Mouse (Mus musculus) bone marrow macrophage, adult 2 months (primary cell): ENCODE data around the gene Btn2a2. TPM values are rescaled to one million over a fixed set of nuclear protein-coding genes. Genes with fewer than 3 reads are reported as not detected.

Experiments used
- H3K27ac ChIP-seq: 2 replicates; pipeline ENCODE4 v1.5.1; 2012; ENCODE audit warnings: low read depth, low read length; ENCODE audit not compliant: insufficient read depth
- H3K4me1 ChIP-seq: 2 replicates; pipeline ENCODE4 v1.6.1; 2012; ENCODE audit warnings: low read length; ENCODE audit not compliant: control insufficient read depth, insufficient read depth
- H3K4me3 ChIP-seq: 2 replicates; pipeline ENCODE4 v1.5.1; 2012; ENCODE audit warnings: mild to moderate bottlenecking, low read length, moderate library complexity; ENCODE audit not compliant: insufficient read depth
- CTCF ChIP-seq: IDR thresholded peaks from 2 replicates; pipeline ENCODE4 v1.5.1; 2012; ENCODE audit warnings: low read depth, mild to moderate bottlenecking, low read length, moderate library complexity
- POLR2A ChIP-seq: IDR thresholded peaks from 2 replicates; pipeline ENCODE4 v1.6.1; 2012; ENCODE audit warnings: mild to moderate bottlenecking, low read depth, low read length, borderline replicate concordance
- polyA plus RNA-seq: library from polyadenylated mRNA; stranded (reverse); fragments of >200 nt; gene quantifications from 2 replicates; pipeline ENCODE4 v1.2.4, GENCODE M21; 2012; ENCODE audit not compliant: missing spikeins, insufficient read depth, insufficient read length

Btn2a2 gene
- polyA plus RNA-seq, result not detected in 2 replicates

DNA sequence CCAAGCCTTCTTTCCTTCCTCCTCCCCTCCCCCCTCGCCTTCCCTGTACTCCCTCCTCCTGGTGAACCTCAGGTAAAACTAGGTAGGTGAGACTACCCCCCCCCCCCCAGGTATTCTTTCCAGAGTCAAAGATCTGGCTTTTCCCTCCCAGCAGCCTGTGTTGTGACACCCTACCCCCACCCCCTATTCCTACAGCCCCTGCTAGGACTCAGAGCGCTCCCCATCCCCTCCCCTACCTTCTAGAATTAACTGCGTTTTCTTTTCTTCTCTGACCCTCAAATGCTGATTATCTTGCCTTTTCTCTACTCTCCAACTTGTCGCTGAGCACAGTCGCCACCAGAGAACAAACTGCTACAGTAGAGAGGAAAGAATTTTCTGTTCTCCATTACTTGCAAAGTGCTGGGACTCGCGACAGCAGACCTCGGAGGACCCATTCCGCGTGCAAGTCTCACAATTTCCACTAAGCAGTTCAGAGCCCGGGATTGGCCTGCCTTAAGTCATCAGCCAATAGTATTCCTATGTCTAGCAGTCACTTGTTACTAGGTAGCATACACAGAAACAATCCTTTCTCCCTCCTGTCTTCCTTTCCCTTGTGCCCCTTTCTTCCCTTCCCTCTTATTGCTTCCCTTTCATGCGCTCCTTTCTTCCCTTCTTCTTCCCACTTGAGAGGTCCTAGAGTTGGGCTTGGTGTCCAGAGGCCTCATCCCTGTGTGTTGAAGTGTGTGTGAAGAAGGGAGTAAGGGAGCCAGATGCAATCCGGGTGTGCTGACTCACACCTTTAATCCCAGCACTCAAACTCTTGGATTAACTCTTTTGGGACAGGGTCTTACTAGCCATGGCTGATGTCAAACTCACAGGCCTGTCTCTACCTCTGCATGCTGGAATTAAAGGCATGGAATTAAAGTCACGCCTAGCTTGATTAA lies at the start of gene Btn2a2:
Gene Btn2a2 (minus strand): TSS at position 458 of the 923 bp plus-strand sequence.
- TF ChIP-seq CTCF, result no peak
- TF ChIP-seq POLR2A, result no peak
- Histone ChIP-seq H3K4me1 (peaks cover 10% of the 10 kb centered on the region), H3K4me3 (peak within 1 kb of the TSS; percentile 33), H3K27ac (no peak within 1 kb of the TSS)

DNA sequence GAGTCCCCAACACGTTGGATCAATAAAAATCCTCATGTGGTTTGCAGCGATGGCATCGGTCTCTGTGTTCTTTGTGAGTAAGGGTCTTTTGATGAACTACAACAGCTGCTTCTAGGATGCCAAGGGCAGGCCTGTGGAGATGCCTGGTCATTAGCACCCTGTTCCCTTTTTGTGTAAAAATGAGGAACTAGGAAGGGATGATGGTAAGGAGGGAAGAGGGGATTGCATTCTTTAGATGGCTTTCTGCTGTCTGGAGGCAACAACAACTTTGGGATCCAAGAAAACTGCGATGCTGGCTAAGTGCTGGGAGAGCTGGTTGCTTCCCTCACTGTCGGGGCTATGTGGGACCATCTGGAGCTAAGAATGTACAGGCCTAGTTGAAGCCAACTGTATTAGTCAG lies 49.6 kb upstream of the Btn2a2 start:
- TF ChIP-seq CTCF (no peak), POLR2A (no peak)
- no peak overlapping the region for H3K4me3 ChIP-seq
- H3K27ac ChIP-seq, result peak overlapping the region; percentile 63
- peaks cover 21% of the 10 kb centered on the region for H3K4me1 ChIP-seq

DNA sequence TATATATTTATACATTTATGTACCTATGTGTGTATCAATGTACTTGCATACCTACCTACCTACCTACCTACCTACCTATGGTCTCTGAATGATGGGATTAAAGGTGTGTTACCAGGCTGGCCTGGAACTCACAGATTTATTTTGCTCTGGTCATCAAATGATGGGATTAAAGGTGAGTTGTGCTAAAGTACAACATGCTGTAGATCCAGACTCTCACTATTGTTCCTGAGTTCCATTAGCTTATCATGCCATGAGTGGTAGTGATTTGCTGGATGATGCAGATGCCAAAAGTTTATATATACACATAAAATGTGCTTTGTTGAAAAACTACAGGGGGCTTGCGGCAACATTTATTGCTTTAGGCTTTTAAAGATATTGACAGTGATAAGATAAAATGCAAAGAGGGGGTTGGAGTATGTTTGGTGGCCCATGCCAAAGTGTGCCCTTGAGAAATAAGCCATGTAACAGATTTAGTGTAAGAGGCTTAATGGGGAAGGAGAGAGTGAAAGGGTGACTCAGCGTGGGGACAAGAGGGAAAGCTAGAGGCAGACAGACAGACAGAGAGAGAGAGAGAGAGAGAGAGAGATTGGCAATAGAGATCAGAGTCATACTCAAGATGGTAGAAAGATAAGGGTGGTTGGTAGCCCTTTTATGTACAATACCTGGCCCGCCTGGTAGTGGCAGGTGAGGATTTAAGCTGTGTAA lies 48.5 kb upstream of the Btn2a2 start:
- TF ChIP-seq CTCF (no peak), POLR2A (no peak)
- Histone ChIP-seq H3K4me1 (peaks cover 29% of the 10 kb centered on the region), H3K4me3 (no peak overlapping the region), H3K27ac (peak overlapping the region; percentile 16; the same call in 1 of the 2 replicates)

DNA sequence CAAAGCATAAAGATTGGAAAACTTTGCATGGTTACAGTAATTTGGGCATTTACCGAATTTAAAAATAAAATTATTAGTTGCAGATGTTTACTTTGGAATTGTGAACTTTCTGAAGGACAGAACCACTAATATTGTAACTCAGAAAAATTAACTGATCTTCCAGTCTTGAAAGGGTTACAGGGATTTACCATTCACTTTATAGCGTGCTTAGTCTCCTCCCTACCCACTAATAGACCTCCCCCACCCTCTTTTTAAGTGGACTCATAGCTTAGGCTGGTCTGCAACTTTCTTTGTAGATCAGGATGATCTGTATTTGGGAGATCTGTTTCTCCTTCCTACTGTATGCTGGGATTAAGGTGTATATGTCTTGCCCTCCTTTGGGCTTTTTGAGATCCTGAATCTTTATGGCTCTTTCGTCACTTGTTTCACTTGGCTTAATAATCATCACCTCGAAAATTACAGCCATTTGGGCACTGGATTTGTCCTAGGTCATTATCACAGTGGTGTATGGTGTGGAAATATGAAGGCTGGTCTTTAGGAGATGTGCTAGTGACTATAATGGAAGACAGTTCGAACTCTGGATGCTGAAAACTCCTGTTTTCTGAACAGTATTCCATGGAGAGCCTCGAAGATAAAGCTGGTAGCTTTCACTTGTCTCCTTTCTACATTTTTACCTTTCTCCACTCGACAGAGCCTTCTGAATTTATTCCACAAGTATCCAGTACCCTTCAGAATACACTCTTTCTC lies 47.6 kb upstream of the Btn2a2 start:
- no peak for TF ChIP-seq CTCF
- TF ChIP-seq POLR2A, result no peak
- Histone ChIP-seq H3K27ac (peak overlapping the region; percentile 55), H3K4me1 (peaks cover 29% of the 10 kb centered on the region), H3K4me3 (peak overlapping the region; percentile 45)

DNA sequence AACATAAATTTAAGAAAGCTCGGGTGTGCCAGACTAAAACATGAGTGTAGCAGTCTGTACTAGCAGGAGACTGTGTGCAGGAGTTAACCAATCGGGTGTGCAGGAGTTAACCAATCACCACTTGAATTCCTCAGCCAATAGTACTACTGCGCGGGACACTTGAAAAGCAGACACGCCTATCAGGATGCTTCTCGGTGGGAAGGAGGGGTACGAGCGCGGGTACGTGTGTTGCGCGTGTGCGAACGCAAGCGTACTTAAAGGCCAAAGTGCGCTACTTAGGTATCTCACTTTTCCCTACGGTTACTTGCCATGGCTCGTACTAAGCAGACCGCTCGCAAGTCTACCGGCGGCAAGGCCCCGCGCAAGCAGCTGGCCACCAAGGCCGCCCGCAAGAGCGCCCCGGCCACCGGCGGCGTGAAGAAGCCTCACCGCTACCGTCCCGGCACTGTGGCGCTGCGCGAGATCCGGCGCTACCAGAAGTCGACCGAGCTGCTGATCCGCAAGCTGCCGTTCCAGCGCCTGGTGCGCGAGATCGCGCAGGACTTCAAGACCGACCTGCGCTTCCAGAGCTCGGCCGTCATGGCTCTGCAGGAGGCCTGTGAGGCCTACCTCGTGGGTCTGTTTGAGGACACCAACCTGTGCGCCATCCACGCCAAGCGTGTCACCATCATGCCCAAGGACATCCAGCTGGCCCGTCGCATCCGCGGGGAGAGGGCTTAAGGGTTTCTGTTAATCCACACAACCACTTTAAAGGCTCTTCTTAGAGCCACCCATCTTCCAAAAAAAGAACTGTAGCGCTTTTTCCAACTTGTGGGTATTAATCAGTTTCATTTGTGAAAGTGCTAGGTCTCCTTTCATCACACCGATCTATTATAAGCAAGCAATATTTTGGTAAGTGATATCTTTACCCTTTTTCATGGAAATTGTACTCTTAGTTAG lies 46.7 kb upstream of the Btn2a2 start, which contains the start of gene Hist1h3g:
Gene Hist1h3g (plus strand): TSS at position 286 of the 939 bp plus-strand sequence.
- H3K4me3 ChIP-seq, result peak within 1 kb of the TSS; percentile 63
- peak within 1 kb of the TSS; percentile 84 for H3K27ac ChIP-seq
- peaks cover 29% of the 10 kb centered on the region for H3K4me1 ChIP-seq

DNA sequence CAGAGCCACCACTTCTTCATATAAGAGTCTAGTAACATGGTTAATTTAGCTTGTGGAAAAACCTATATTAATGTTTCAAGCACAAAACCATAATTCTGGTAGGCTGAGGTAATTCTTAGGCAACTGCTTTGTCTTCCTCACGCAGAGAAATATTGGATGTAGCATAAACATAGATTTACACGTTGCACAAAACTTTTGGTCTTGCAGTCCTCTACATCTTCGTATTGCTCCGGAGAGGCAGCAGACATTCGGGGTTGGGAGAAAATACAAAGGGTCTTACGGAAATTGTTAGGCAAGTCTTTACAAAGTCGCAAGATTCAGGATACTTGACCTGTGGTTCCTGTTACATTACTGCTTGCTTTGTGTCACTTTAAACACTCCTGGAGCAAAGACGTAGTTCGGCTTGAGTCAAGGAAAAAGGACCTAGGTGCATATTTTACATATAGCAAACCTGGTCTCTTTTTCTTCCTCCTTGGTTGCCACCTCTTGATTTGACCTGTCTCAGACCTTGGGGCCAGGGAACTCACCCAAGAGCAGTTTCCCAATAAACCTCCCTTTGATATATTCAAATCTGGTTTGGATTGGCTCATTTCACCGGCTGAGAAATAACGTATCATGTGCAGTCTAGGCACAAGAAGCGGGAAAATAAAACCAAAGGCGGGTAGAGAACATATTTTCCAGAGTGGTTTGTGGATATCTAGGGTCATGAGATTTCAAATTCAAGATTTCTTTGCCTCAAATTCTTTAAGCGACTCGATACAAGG lies 45.9 kb upstream of the Btn2a2 start:
- peaks cover 29% of the 10 kb centered on the region for H3K4me1 ChIP-seq
- TF ChIP-seq POLR2A (no peak), CTCF (no peak)
- H3K27ac ChIP-seq, result peak overlapping the region; percentile 84

DNA sequence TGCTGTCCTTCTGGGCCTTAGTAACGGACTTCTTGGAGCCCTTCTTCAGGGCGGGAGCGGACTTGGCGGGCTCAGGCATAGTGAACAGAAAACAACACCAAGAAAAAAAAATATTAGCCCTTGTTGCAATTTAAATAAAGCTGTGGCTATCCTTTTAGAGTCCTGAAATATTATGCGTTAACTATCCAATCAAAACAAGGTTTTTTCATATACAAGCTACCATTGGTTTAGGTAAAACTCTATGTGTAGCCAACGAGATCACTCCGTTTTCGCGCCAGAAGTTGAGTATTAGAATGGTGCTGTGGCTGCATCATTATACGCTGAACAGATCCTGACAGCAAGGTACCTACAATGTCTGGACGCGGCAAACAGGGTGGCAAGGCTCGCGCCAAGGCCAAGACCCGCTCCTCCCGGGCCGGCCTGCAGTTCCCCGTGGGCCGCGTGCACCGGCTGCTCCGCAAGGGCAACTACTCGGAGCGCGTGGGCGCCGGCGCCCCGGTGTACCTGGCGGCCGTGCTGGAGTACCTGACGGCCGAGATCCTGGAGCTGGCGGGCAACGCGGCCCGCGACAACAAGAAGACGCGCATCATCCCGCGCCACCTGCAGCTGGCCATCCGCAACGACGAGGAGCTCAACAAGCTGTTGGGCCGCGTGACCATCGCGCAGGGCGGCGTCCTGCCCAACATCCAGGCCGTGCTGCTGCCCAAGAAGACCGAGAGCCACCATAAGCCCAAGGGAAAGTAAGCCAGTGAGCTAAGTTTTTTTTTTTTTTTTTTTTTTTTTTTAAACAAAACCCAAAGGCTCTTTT lies 45.1 kb upstream of the Btn2a2 start, which contains the start of gene Hist1h2af:
Gene Hist1h2af (plus strand): TSS at position 347 of the 808 bp plus-strand sequence.
- Histone ChIP-seq H3K27ac (peak within 1 kb of the TSS; percentile 84), H3K4me3 (peak within 1 kb of the TSS; percentile 63), H3K4me1 (peaks cover 28% of the 10 kb centered on the region)

More for the DNA sequence above, 45.9 kb upstream of the Btn2a2 start:
- H3K4me3 ChIP-seq, result peak overlapping the region; percentile 63
